Mouse (Mus musculus) testis, adult 2 months (tissue): ENCODE measurements at regions not wholly inside any gene's neighbourhood (a gene's known extent, or its start where the extent isn't known, plus 50 kb on each side); places are given as distances from the start of the nearest gene placed in this dataset.

Experiments used
- H3K27ac ChIP-seq: fragments of 200-500 bp; 2 replicates; pipeline ENCODE4 v1.5.1; 2012; ENCODE audit warnings: low read depth, low read length; ENCODE audit not compliant: control insufficient read depth, insufficient read depth
- H3K27me3 ChIP-seq: fragments of 200-500 bp; 2 replicates; pipeline ENCODE4 v1.6.1; 2012; ENCODE audit warnings: mild to moderate bottlenecking, low read length, moderate library complexity; ENCODE audit not compliant: control insufficient read depth, insufficient read depth
- H3K36me3 ChIP-seq: fragments of 200-500 bp; 2 replicates; pipeline ENCODE4 v1.6.1; 2012; ENCODE audit warnings: mild to moderate bottlenecking, low read length; ENCODE audit not compliant: control insufficient read depth, insufficient read depth
- H3K4me1 ChIP-seq: fragments of 200-500 bp; 2 replicates; pipeline ENCODE4 v1.6.1; 2012; ENCODE audit warnings: low read length; ENCODE audit not compliant: control insufficient read depth, insufficient read depth
- H3K4me3 ChIP-seq: fragments of 200-500 bp; 2 replicates; pipeline ENCODE4 v1.5.1; 2012; ENCODE audit warnings: low read depth, mild to moderate bottlenecking, low read length, moderate library complexity, mixed read lengths; ENCODE audit not compliant: control insufficient read depth
- CTCF ChIP-seq: fragments of 200-500 bp; IDR thresholded peaks from 2 replicates; pipeline ENCODE4 v1.5.1; 2012; ENCODE audit warnings: low read depth, mild to moderate bottlenecking, inconsistent platforms, low read length, moderate library complexity; ENCODE audit not compliant: control insufficient read depth, insufficient read depth, insufficient replicate concordance
- POLR2A ChIP-seq: fragments of 200-500 bp; IDR thresholded peaks from 2 replicates; pipeline ENCODE4 v1.6.1; 2012; ENCODE audit warnings: low read depth, mild to moderate bottlenecking, inconsistent platforms, low read length, moderate library complexity; ENCODE audit not compliant: control insufficient read depth

DNA sequence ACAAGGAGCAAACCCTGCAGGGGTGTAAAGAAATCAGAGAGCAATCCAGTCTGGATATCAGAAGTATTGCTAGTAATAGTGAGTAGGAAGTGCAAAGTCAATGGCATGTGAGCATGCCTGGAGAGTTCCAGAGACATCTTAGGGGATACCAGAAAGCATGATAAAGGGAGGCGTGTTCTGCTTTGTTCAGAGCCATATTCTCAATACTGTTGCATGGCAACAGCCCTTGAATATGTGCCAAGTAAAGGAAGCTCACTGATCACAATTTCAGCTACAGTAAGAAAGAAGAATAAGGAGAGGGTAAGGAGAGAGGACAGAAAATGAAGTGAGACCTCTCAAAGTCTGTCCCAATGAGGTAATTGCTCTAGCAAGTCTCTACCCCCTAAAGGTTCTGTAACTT is 92.1 kb upstream of the Thrb start:
- Histone ChIP-seq H3K36me3 (no peaks in the 10 kb centered on the region), H3K4me3 (no peak overlapping the region), H3K27ac (no peak overlapping the region), H3K4me1 (no peaks in the 10 kb centered on the region), H3K27me3 (no peaks in the 10 kb centered on the region)
- TF ChIP-seq CTCF (no peak), POLR2A (no peak)

GRCm38 (mm10) chr14:17569087-17569636 is 90.9 kb upstream of the Thrb start:
- H3K27ac ChIP-seq = no peak overlapping the region
- H3K36me3 ChIP-seq = no peaks in the 10 kb centered on the region
- TF ChIP-seq CTCF = no peak
- no peak for TF ChIP-seq POLR2A
- H3K4me1 ChIP-seq = no peaks in the 10 kb centered on the region
- no peaks in the 10 kb centered on the region for H3K27me3 ChIP-seq
- H3K4me3 ChIP-seq = no peak overlapping the region

DNA sequence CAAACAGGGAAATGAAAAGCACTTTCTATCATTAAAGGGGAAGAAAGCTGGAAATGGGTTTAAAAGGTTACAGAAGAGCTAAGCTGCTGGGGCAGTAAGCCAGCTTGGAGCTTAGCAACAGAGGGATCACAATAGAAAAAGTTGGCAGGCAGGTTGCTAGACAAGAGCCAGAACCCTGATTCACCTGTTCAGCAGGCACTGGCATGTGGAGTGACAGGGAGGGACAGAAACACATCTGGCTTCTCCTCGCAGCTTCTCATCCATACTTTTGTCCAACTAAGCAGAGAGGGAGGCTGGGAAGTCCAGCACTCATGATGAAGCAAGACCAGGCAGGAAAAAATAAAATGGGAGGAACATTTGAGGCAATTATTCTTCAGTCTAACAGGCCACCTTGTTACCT is 81.3 kb upstream of the Thrb start:
- Histone ChIP-seq H3K27ac (no peak overlapping the region), H3K27me3 (no peaks in the 10 kb centered on the region), H3K36me3 (no peaks in the 10 kb centered on the region), H3K4me3 (no peak overlapping the region), H3K4me1 (no peaks in the 10 kb centered on the region)
- TF ChIP-seq POLR2A = no peak
- no peak for TF ChIP-seq CTCF

GRCm38 (mm10) chr14:17589595-17589994 is 70.5 kb upstream of the Thrb start:
- TF ChIP-seq POLR2A = no peak
- no peaks in the 10 kb centered on the region for H3K27me3 ChIP-seq
- no peak overlapping the region for H3K27ac ChIP-seq
- H3K4me1 ChIP-seq = no peaks in the 10 kb centered on the region
- H3K4me3 ChIP-seq = no peak overlapping the region
- H3K36me3 ChIP-seq = no peaks in the 10 kb centered on the region

DNA sequence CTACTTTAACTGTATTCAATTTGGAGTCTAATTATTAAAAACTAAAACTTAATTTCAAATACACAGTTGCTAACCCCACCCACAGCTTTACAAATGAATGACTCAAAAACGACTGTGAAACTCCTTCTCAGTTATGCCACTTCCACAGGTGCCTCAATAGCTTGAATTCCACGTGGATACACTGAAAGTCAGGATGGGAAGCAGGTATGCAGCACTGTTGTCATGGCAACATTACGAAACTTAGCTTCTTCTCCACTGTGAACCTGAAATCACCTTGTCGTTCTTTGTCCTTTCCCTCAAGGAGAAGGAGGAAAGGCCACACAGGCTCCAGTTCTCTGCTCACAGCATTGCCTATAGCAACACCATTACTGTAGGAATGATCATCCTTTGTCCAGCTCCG is 60.5 kb upstream of the Thrb start:
- Histone ChIP-seq H3K27ac (no peak overlapping the region), H3K4me1 (no peaks in the 10 kb centered on the region), H3K27me3 (no peaks in the 10 kb centered on the region), H3K4me3 (no peak overlapping the region), H3K36me3 (no peaks in the 10 kb centered on the region)
- TF ChIP-seq CTCF = no peak
- no peak for TF ChIP-seq POLR2A

- Histone ChIP-seq H3K36me3 (no peaks in the 10 kb centered on the region), H3K27ac (no peak overlapping the region), H3K4me1 (no peaks in the 10 kb centered on the region), H3K27me3 (no peaks in the 10 kb centered on the region), H3K4me3 (no peak overlapping the region)
- TF ChIP-seq POLR2A = no peak
- no peak for TF ChIP-seq CTCF
Measured at GRCm38 (mm10) chr14:17602357-17602756, 57.7 kb upstream of the Thrb start.

DNA sequence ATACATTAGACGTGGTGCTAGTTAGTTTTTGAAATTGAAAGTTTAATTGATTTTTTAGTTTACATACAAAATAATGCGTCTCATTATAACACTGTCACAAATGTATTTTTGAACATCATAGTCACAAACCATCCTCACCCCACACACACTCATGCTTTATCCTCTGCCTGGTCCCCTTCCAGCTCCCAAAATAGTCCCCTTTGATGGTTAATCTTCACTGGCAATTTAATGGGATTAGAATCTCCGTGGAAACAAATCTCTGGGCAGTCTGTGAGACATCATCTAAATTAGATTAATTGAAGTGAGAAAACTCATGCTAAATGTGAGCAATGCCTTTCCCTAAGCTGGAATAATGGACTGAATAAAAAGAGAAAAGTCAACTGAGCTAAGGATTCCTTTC is 54.0 kb upstream of the Thrb start:
- no peak overlapping the region for H3K4me3 ChIP-seq
- no peak for TF ChIP-seq POLR2A
- no peaks in the 10 kb centered on the region for H3K27me3 ChIP-seq
- no peaks in the 10 kb centered on the region for H3K36me3 ChIP-seq
- H3K27ac ChIP-seq = no peak overlapping the region
- H3K4me1 ChIP-seq = no peaks in the 10 kb centered on the region

DNA sequence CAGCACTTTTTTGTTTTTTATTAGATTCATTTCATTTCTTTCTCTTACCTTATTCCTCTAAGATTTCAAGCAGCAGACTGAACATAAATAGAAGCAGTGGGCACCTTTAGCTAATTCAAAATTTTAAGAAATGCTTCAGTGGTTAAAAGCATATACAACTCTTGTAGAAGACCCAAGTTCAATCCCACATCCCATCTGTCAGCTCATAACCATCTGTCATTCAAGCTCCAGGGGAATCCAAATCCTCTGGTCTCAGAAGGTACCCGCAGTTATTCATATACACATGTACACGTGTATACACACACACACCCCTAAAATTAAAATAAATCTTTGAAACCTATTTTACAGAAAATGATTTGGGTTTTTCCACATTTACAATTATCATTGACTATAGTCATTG is 52.9 kb upstream of the Thrb start:
- no peaks in the 10 kb centered on the region for H3K4me1 ChIP-seq
- H3K27ac ChIP-seq = no peak overlapping the region
- H3K4me3 ChIP-seq = no peak overlapping the region
- TF ChIP-seq CTCF = no peak
- no peak for TF ChIP-seq POLR2A
- no peaks in the 10 kb centered on the region for H3K36me3 ChIP-seq
- no peaks in the 10 kb centered on the region for H3K27me3 ChIP-seq
